Mouse (Mus musculus) WW6 (cell line): ENCODE measurements at regions not wholly inside any gene's neighbourhood (a gene's known extent, or its start where the extent isn't known, plus 50 kb on each side); places are given as distances from the start of the nearest gene placed in this dataset.

Experiments
- DNase-seq: peaks from one replicate; pipeline ENCODE4 v3.0.0-alpha.2; 2013; ENCODE audit warnings: low read depth, low spot score

- no peak for DNase-seq
Observed at GRCm38 (mm10) chr11:18715851-18716126, 303.0 kb downstream of the Meis1 start.

DNA sequence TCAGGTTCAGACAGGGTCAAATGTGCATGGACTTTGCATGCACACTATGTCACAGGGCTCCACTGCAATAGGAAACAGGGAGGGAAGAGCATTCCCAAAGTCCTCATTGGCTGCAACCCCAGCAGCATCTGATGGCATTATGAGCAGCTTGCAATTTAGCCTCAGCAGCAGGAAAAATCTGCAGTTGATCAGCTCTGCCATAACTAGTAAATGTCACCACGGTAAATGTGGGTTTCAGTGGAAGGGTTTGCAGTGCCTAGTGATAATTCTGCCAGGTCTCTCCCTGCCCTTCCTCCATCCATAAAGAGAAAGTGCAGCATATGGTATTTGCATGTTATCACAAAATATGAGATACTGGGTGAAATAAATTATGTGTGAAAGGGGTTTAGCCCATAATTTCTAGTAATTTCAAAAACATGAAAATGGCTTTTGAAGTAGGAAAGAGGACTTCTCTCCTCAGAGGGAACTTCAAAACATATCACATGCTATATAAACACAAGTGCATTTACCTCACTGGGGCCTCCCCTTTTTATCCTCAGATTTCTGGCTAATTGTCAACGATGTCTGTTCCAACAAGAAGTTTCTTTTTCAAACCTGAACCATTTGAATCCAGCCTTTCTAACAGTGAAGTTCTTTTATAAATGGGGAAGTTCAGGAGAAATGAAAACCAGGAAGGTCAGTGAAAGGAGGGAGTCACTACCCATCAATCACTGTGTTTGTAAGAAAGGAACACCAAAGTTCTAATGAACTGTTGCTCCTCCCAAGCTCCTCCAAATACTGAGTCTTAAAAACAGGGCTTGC is 303.5 kb downstream of the Meis1 start:
- DNase-seq: no peak

GRCm38 (mm10) chr11:18714400-18714799 is 304.4 kb downstream of the Meis1 start:
- DNase-seq: no peak

- no peak for DNase-seq
Observed at GRCm38 (mm10) chr11:18712642-18713053, 306.1 kb downstream of the Meis1 start.

DNA sequence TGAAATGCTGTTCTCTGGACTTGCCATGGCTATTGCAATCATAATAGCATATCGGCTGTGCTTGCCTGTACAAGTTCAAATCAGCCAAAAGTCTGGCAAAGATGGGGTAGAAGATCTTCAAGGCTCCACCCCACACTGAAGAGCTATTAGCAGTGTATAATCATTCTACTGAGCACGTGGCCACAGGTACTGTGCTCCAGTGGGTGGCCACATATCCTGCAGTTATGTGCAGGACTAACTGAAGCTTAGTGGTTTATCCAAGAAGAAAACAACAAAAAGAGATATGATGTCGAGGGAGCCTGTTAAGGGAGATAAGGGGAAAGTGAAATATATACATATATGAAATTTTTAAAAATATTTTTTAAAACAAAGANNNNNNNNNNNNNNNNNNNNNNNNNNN is 309.2 kb downstream of the Meis1 start:
- DNase-seq: no peak

DNA sequence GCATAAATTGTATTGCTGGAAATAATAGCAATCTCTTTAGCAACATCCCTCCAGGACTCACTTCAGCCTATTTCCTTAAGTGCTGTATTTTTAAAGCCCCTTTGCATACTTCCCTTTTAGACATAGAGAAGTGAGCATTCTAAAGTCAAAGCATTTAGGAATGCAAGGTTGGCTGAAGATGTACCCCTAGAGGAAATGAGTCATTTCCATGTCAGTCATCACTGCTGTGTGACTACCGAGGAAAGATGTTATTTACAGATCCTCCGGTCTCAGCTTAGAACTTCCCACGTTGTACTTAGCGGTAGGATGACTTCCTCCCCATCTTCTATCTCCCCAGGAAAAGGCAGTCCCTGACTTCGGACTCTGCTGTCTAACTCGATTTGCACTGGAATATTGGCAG is 337.2 kb downstream of the Meis1 start:
- no peak for DNase-seq

GRCm38 (mm10) chr11:18676876-18677275 is 341.9 kb downstream of the Meis1 start:
- no peak for DNase-seq

- no peak for DNase-seq
Observed at GRCm38 (mm10) chr11:18670967-18671366, 347.8 kb downstream of the Meis1 start.

DNA sequence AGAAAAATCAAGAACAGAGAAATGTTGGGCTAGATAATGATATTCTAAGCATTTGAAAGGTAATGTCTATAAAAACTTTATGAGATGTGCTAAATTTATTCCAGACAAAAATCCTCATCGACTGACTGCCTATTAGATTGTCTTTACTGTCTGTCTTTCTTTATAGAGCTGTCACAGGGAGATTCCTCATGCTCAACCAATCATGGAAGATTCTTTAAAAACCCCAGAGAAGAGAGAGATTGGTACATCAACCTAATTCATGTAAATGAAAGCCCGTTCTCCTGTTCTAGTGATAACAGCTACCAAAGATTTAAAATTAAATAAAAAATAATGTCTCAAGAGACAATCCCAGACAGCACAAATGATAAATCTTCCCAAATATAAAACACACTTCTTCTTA is 349.5 kb downstream of the Meis1 start:
- DNase-seq: no peak

DNA sequence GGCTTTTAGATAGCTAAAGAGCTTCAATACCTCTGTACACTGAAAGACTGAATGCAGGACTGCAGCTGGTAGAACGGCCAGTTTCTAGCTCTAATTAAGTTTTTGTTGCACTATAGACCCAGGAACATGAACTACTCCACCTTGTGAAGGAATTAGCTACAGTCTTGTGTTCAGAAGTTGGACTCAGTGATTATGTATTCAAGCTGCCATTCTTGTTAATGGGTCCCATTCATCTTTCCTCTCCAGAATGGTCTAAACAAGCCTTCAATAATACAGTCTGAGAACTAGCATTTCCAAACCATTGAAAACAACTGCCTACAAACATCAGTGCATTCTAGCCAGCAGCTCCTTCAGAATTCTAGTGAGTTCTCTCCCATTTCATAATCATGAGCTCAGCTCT is 362.4 kb downstream of the Meis1 start:
- no peak for DNase-seq

- no peak for DNase-seq
Observed at GRCm38 (mm10) chr11:18631975-18632773, 386.6 kb downstream of the Meis1 start.

GRCm38 (mm10) chr11:18631570-18631969 is 387.2 kb downstream of the Meis1 start:
- DNase-seq: no peak

GRCm38 (mm10) chr11:18621777-18622176 is 397.0 kb downstream of the Meis1 start:
- no peak for DNase-seq

DNA sequence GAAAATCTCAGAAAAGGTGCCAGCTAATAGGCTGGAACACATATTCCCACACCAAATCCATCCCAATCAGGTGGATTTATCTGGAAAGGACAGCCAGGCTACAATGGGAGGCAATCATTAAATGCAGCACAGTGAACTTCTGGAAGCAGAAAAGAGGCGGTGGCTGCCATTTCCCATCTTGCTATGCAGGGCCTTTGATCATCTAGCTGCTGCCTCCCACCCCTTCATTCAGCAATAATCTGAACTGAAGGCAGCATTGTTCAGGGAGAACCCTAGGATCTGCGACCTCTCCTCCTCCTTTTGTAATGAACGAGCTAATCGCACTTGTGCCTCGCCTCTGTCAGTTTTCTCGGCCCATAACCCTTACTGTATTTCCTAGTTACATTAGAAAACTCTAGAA is 413.9 kb downstream of the Meis1 start:
- no peak for DNase-seq

GRCm38 (mm10) chr11:18601568-18602182 is 417.1 kb downstream of the Meis1 start:
- DNase-seq: no peak

GRCm38 (mm10) chr11:18598349-18598748 is 420.4 kb downstream of the Meis1 start:
- no peak for DNase-seq

- no peak for DNase-seq
Observed at GRCm38 (mm10) chr11:18596996-18597395, 421.8 kb downstream of the Meis1 start.

GRCm38 (mm10) chr11:18590487-18590886 is 428.3 kb downstream of the Meis1 start:
- DNase-seq: no peak

- no peak for DNase-seq
Observed at GRCm38 (mm10) chr11:18586468-18586867, 432.3 kb downstream of the Meis1 start.

DNA sequence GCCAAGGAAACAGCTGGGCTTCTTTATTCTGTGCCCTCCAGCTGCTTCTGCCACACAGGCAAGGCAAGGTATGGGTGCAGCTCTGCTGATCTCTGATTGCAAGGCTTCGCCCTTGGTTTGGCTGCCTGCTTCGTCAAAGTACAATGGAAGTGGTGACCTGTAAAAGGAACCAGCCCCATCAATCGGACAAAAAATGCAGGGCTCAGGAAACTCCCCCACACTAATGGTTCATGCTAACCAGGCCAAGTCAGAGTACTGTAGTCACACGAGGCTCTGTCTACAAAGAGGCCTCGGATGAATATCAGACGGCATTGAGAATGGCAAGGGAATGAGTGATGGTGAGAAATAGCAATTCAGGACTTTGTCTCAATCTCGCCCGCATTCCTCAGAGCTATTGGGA is 433.8 kb downstream of the Meis1 start:
- no peak for DNase-seq

DNA sequence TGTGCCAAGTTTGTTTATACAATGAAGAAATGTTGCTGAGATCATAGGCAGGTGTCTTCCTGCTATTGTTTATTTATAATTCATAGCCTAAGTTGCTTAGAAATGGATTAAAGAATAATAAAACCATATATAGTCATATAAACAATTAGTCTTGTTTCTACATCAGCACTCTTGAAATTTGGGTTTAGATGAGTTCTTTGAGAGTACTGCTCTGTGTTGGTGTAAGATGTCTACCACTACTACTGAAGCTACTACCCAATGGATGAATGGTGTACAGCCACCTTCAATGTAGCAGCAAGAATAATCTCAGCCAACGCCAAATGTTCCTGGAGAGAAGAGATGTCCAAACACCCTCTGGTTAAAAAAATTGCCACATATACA is 436.0 kb downstream of the Meis1 start:
- DNase-seq: no peak

- no peak for DNase-seq
Observed at GRCm38 (mm10) chr11:18581997-18582780, 436.6 kb downstream of the Meis1 start.
